Mouse (Mus musculus) liver, embryonic 14.5 days (tissue): Measurements from ENCODE around the gene Nkain2. TPM values are rescaled to one million over a fixed set of nuclear protein-coding genes. Genes with fewer than 3 reads are reported as not detected.

Experiments
- ATAC-seq: fragments of 200-750 bp; cut with Nextera tagmentation; 2 replicates; pipeline ENCODE4 v1.8.0; 2017; ENCODE audit warnings: moderate number of reproducible peaks, mild to moderate bottlenecking, moderate library complexity; ENCODE audit not compliant: insufficient read depth
- DNase-seq, 3 experiments: peaks; one replicate each; pipeline ENCODE4 v3.0.0-alpha.2; 2012 to 2013; ENCODE audit warnings: low read depth in 3 of 3, low spot score in 3 of 3
- H3K27ac ChIP-seq: fragments of 300-500 bp; sonication (generic); 2 replicates; pipeline ENCODE4 v1.5.1; 2014; ENCODE audit warnings: moderate library complexity, mild to moderate bottlenecking, control low read depth, inconsistent platforms
- H3K27me3 ChIP-seq: fragments of 300-500 bp; sonication (generic); 2 replicates; pipeline ENCODE4 v1.6.1; 2014; ENCODE audit warnings: mild to moderate bottlenecking, low read length, moderate library complexity; ENCODE audit not compliant: control insufficient read depth, insufficient read depth
- H3K36me3 ChIP-seq: fragments of 300-500 bp; sonication (generic); replicated peaks from 2 replicates; pipeline ENCODE4 v1.6.1; 2014; ENCODE audit warnings: low read depth; ENCODE audit not compliant: control insufficient read depth, insufficient read depth
- H3K4me1 ChIP-seq, 2 experiments: fragments of 200-500 bp in 1 of 2; fragments of 300-500 bp in 1 of 2; sonication (generic) in 1 of 2; replicated peaks; 2 replicates each; pipeline ENCODE4 v1.6.1; 2012 to 2014; ENCODE audit warnings: antibody characterized with exemption in 1 of 2, inconsistent platforms in 1 of 2, low read length in 1 of 2; ENCODE audit not compliant: control insufficient read depth in 2 of 2, insufficient read depth in 2 of 2
- H3K4me2 ChIP-seq: fragments of 300-500 bp; sonication (generic); 2 replicates; pipeline ENCODE4 v1.6.1; 2014; ENCODE audit warnings: low read depth, mild to moderate bottlenecking, control low read depth, moderate library complexity
- H3K4me3 ChIP-seq, 2 experiments: fragments of 200-500 bp in 1 of 2; fragments of 300-500 bp in 1 of 2; sonication (generic) in 1 of 2; 2 replicates each; pipeline ENCODE4 v1.5.1; 2012 to 2014; ENCODE audit warnings: low read depth in 2 of 2, low read length in 2 of 2, mild to moderate bottlenecking in 2 of 2, control low read depth in 1 of 2, inconsistent platforms in 1 of 2, moderate library complexity in 1 of 2; ENCODE audit not compliant: insufficient read depth in 1 of 2
- H3K9ac ChIP-seq: fragments of 300-500 bp; sonication (generic); replicated peaks from 2 replicates; pipeline ENCODE4 v1.6.1; 2014; ENCODE audit warnings: mild to moderate bottlenecking, control low read depth, moderate library complexity
- H3K9me3 ChIP-seq: fragments of 300-500 bp; sonication (generic); 2 replicates; pipeline ENCODE4 v1.6.1; 2016; ENCODE audit warnings: low read length, mixed read lengths; ENCODE audit not compliant: control insufficient read depth
- CTCF ChIP-seq: IDR thresholded peaks from 2 replicates; pipeline ENCODE4 v1.5.1; 2016; ENCODE audit warnings: antibody characterized with exemption, low read depth, control low read depth
- EP300 ChIP-seq: IDR thresholded peaks from 2 replicates; pipeline ENCODE4 v1.6.1; 2016; ENCODE audit warnings: antibody characterized with exemption, low read depth
- WGBS: fragments of 180-500 bp; shearing (Covaris S2); extraction: QIAGEN DNeasy Blood & Tissue Kit; methylation state at CpG from one replicate; pipeline ENCODE4 v1.1.7; 2014; ENCODE audit not compliant: insufficient replicate concordance; 5-methylcytosine and 5-hydroxymethylcytosine counted together
- polyA plus RNA-seq, 2 experiments: library from polyadenylated mRNA; depleted of rRNA in 1 of 2; stranded (reverse) in 1 of 2; unstranded in 1 of 2; fragments of >200 nt; fragmentation: Nextera tagmentation in 1 of 2; extraction: Ambion mirVana in 1 of 2; gene quantifications; 2 replicates each; pipeline versions ENCODE4 v1.2.1 to v1.2.3; 2012 to 2014

Gene Nkain2
- polyA plus RNA-seq, 2 experiments = 0.06 TPM; not detected in 1

DNA sequence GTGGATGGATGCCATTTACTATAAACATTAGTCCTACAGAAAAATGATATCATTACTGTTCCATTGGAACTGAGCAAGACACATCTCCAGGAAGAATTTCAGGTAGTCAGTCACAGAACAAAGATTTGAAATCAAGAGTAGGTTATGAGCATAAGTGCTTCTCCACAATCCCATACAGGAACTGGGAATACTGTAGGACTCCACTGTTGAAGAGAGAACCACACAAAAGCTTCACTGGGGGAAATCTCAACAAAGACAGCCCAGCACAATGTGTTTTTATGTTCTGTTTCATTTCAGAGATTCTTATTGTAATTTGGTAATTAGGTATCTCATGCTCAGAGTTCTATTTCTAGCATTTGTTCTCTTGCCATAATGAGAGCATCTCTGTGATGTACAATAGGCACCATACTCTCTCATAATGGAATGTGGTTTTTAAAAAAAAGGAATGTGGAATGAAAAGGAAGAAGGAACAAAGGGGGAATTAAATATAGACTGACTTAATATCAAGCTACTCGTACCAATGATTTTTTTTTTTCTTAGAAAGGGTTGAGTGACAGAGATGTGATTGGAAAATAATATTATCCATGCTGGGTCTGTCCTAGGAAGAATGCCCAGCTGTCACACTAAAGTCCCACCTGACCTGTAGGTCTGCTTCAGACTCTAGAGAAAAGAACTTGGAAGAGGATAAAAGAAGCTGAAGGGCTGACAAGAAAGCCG is 313.5 kb downstream of the Nkain2 start:
- 47% methylated on average over 2 of the region's 2 CpGs for WGBS
- H3K27ac ChIP-seq = no peak overlapping the region
- no peak overlapping the region for H3K4me3 ChIP-seq
- no peak overlapping the region for H3K4me2 ChIP-seq
- no peaks in the 10 kb centered on the region for H3K27me3 ChIP-seq
- H3K9ac ChIP-seq = no peak overlapping the region
- DNase-seq (no peak), ATAC-seq (no peak)
- no peaks in the 10 kb centered on the region for H3K9me3 ChIP-seq
- TF ChIP-seq EP300 (no peak), CTCF (no peak)
- no peaks in the 10 kb centered on the region for H3K4me1 ChIP-seq
- H3K36me3 ChIP-seq = no peaks in the 10 kb centered on the region

DNA sequence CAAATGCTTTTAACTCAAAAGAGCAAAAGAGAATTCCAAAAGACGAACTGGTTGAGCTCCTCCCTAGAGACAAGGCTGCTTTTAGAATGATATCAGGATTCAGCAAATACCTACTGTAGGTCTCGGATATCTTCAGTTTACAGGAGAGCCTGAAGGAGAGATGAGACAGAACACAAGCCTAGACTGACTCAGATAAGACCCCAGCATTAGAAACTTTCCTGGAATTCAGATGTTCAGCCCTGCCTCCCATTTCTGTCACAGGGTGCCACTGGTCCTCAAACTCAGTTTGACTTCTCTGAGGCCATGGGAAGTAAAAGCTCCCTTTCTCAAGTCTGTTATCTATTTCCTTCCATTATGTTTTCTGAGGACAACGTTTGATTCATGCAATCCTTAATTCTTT is 332.6 kb downstream of the Nkain2 start:
- Histone ChIP-seq H3K4me2 (no peak overlapping the region; the same call in 1 of the 2 replicates), H3K4me1 (0 out of 4 replicates have a peak, but pooled peaks cover 0 to 2% of the 10 kb centered on the region in 2 experiments), H3K27ac (no peak overlapping the region; the same call in 1 of the 2 replicates), H3K9me3 (no peaks in the 10 kb centered on the region), H3K36me3 (no peaks in the 10 kb centered on the region), H3K27me3 (no peaks in the 10 kb centered on the region), H3K9ac (no peak overlapping the region), H3K4me3 (no peak overlapping the region)
- ATAC-seq (peak; percentile 90), DNase-seq (peak; percentile 23 to 33 (median 30))
- WGBS = 32% methylated on average over 3 of the region's 3 CpGs
- TF ChIP-seq CTCF (no peak), EP300 (peak; percentile 38; the same call in 1 of the 2 replicates)

DNA sequence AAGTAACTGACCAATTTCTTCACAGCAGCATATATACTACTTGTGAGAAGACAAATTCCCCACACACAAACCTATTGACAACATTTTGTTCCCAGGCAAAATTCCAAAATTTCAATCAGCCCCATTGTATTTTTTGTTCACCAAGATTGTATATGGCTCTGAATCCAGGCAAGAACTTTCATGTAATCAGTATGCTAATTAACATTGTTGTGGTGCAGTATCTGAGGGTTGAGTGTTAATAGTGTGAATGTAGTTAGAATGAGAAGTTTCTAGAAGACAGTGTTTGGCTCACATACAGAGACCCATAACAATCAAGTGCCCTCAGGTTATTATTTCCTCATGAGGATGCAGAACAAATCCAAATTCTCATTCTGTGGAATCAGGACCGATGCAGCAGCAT is 354.2 kb downstream of the Nkain2 start:
- no peak overlapping the region for H3K4me2 ChIP-seq
- ATAC-seq = no peak

DNA sequence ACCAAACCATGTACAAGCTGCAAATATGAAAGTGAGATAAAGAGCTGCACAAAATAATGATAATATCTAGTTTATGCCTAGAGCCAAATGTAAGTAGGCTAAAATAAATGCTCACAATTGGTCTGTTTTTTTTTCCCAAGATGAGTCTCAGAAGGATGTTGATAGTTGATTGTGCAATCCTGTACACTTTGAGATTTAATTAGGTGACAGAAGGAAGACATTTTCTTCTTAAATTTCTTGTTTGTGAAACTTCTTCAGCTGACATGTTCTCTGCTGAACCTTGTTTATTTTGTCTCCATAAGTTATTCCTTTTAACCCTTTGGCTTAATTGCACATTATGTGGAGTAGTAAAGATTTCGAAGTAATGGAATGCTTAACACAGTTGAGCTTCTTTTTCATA is 379.4 kb downstream of the Nkain2 start:
- no peaks in the 10 kb centered on the region for H3K36me3 ChIP-seq
- H3K9me3 ChIP-seq = no peaks in the 10 kb centered on the region
- no peak overlapping the region for H3K4me3 ChIP-seq
- no peak for DNase-seq
- no peak overlapping the region for H3K4me2 ChIP-seq
- ATAC-seq = no peak
- no peaks in the 10 kb centered on the region for H3K27me3 ChIP-seq
- no peak overlapping the region for H3K27ac ChIP-seq
- TF ChIP-seq CTCF (no peak), EP300 (no peak)
- H3K9ac ChIP-seq = no peak overlapping the region
- H3K4me1 ChIP-seq = no peaks in the 10 kb centered on the region
- WGBS = 43% methylated on average over 1 of the region's 1 CpGs

More for the DNA sequence above, 354.2 kb downstream of the Nkain2 start:
- Histone ChIP-seq H3K4me1 (no peaks in the 10 kb centered on the region), H3K4me3 (no peak overlapping the region), H3K9ac (no peak overlapping the region), H3K9me3 (no peaks in the 10 kb centered on the region), H3K36me3 (no peaks in the 10 kb centered on the region), H3K27ac (no peak overlapping the region), H3K27me3 (no peaks in the 10 kb centered on the region)
- DNase-seq = no peak
- TF ChIP-seq CTCF (no peak), EP300 (no peak)
- 65% methylated on average over 1 of the region's 1 CpGs for WGBS

DNA sequence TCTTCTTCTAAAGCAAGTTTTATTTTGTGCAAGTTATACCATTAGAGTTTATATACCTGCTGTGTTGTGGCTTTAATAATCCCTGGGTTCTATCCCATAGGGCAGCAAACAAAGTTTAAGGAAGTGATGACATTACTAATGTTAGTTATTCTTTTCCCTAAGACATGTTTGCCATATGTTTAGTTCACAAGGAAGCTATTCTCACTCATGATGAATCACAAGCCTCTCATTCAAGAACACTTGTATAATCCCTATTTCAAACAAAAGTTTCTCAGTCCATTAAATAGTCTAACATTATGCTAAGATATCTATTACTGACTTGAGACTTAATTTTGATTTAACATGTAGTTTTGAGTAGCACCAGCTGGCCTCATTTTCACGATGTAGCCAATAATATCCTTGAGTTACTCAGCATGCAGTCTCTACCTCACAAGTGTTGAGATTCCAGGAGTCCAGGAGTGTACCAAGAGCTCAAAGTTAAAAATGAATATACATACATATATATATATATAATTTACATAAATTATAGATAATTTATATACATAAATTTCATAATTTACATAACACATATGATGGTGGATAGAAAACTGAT is 395.6 kb downstream of the Nkain2 start:
- Histone ChIP-seq H3K9me3 (no peaks in the 10 kb centered on the region), H3K4me2 (no peak overlapping the region), H3K27ac (no peak overlapping the region), H3K4me1 (no peaks in the 10 kb centered on the region), H3K36me3 (no peaks in the 10 kb centered on the region), H3K9ac (no peak overlapping the region), H3K4me3 (no peak overlapping the region), H3K27me3 (no peaks in the 10 kb centered on the region)
- 67% methylated on average over 1 of the region's 1 CpGs for WGBS
- ATAC-seq (no peak), DNase-seq (no peak)
- TF ChIP-seq EP300 (no peak), CTCF (no peak)
